Comparison of ENCODE assay signal across 17 mouse cellular contexts in genomic region chr7:72229925-72230324, GRCm38 (mm10).
"Had no signal": no experiment of that assay in that cellular context is flagged by ENCODE, and none has a peak within 500 bp of the region (broad histone marks: within the 10 kb centered on the region; RNA-seq: fewer than 3 reads in every experiment).

No protein-coding gene starts in this region.

- H3K9ac ChIP-seq: limb, embryonic 15.5 days; liver, embryonic 12.5 days; lung, embryonic 14.5 days; neural tube, embryonic 15.5 days had no signal

- H3K4me1 ChIP-seq: liver, embryonic 12.5 days; neural tube, embryonic 15.5 days had no signal

- H3K4me3 ChIP-seq: limb, embryonic 15.5 days; liver, embryonic 12.5 days; myocyte; neural tube, embryonic 15.5 days had no signal

- H3K27me3 ChIP-seq: liver, embryonic 12.5 days; neural tube, embryonic 15.5 days had no signal

- H3K27ac ChIP-seq: kidney, postnatal 0 days; limb, embryonic 15.5 days; liver, embryonic 12.5 days; neural tube, embryonic 15.5 days; stomach, postnatal 0 days had no signal

- H3K9me3 ChIP-seq: limb, embryonic 15.5 days; liver, embryonic 12.5 days; neural tube, embryonic 15.5 days had no signal

- ATAC-seq: liver, embryonic 12.5 days had no signal

- H3K4me2 ChIP-seq: limb, embryonic 15.5 days; liver, embryonic 12.5 days; lung, embryonic 14.5 days; neural tube, embryonic 15.5 days had no signal

- DNase-seq: kidney, adult 11 months; kidney, adult 9 months; kidney, postnatal 36 days; layer of hippocampus, adult 9-11 months; layer of hippocampus, postnatal 36 days; left cerebral cortex, postnatal 4 days; lung, embryonic 14.5 days; lung, postnatal 10 days; lung, postnatal 4 days; right cerebral cortex, adult 18-20 months; thymus, postnatal 4 days had no signal

- H3K36me3 ChIP-seq: limb, embryonic 15.5 days; liver, embryonic 12.5 days; neural tube, embryonic 15.5 days had no signal
